Mouse (Mus musculus) brown adipose tissue, adult 24 weeks (tissue): Measurements from ENCODE around the gene Tmem104. TPM values are rescaled to one million over a fixed set of nuclear protein-coding genes. Genes with fewer than 3 reads are reported as not detected.

Experiments
- H3K27ac ChIP-seq: fragments of 200-500 bp; replicated peaks from 2 replicates; pipeline ENCODE4 v1.5.1; 2012; ENCODE audit warnings: low read depth, mild to moderate bottlenecking, low read length
- H3K4me1 ChIP-seq: fragments of 200-500 bp; 2 replicates; pipeline ENCODE4 v1.6.1; 2012; ENCODE audit warnings: low read length, mixed read lengths; ENCODE audit not compliant: control insufficient read depth, insufficient read depth, insufficient read length
- H3K4me3 ChIP-seq: fragments of 200-500 bp; 2 replicates; pipeline ENCODE4 v1.5.1; 2012; ENCODE audit warnings: low read depth, mild to moderate bottlenecking, low read length, moderate library complexity; ENCODE audit not compliant: insufficient read depth
- polyA plus RNA-seq: library from polyadenylated mRNA; stranded (reverse); fragments of >200 nt; gene quantifications from 2 replicates; pipeline ENCODE4 v1.2.4, GENCODE M21; 2012; ENCODE audit not compliant: missing spikeins, insufficient read depth, insufficient read length

Gene Tmem104
- polyA plus RNA-seq, 1 experiment, result 8.5 TPM

DNA sequence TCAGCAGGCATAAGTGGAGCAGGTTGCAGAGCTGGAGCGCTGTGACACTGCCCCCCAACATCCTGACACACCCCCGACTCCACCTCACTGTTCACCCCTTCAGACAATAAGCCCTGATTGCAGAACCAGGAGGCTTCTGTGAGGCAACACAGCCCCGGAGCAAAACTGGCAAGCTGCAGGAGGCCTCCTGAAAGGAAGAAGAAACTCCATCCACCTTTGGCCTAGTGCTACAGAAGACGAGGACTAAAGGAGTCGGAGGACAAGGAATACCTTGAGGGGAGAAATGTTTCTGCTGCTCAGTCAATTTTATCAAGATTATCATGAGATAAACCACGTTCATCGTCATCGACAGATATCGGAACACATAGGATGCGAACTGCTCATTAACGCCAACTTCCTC is 108.7 kb downstream of the Tmem104 start:
- Histone ChIP-seq H3K4me3 (no peak overlapping the region), H3K27ac (no peak overlapping the region), H3K4me1 (peaks cover 5% of the 10 kb centered on the region; the same call in 1 of the 2 replicates)

Other genes starting within 250 kb of the Tmem104 start
- gene Cd300c, start 218.3 kb upstream of the Tmem104 start, polyA plus RNA-seq, result not detected in 2 replicates
- gene Cd300ld, start 197.6 kb upstream of the Tmem104 start, polyA plus RNA-seq, result 2.3 and 6.2 TPM in 2 replicates
- gene Cd300c2, start 185.6 kb upstream of the Tmem104 start, polyA plus RNA-seq, result 1.7 and 2.1 TPM in 2 replicates
- not detected in 2 replicates for gene Cd300ld2, start 171.3 kb upstream of the Tmem104 start, polyA plus RNA-seq
- gene Cd300ld4, start 160.5 kb upstream of the Tmem104 start, polyA plus RNA-seq, result 3.8 TPM in 1 of 2 replicates, not detected in the other
- gene Cd300ld5, start 149.7 kb upstream of the Tmem104 start, polyA plus RNA-seq, result 1.5 and 3.8 TPM in 2 replicates
- gene Cd300ld3, start 139.1 kb upstream of the Tmem104 start, polyA plus RNA-seq, result 5.7 and 13.3 TPM in 2 replicates
- not detected in 2 replicates for gene Cd300e, start 125.3 kb upstream of the Tmem104 start, polyA plus RNA-seq
- 0.79 and 1.2 TPM in 2 replicates for gene Rab37, start 96.1 kb upstream of the Tmem104 start, polyA plus RNA-seq
- gene Cd300lf, start 53.5 kb upstream of the Tmem104 start, polyA plus RNA-seq, result 0.28 TPM in 1 of 2 replicates, not detected in the other
- gene Slc9a3r1, start 24.1 kb upstream of the Tmem104 start, polyA plus RNA-seq, result 5.3 and 5.9 TPM in 2 replicates
- 20.9 and 29.3 TPM in 2 replicates for gene Nat9, start 372 bp downstream of the Tmem104 start, polyA plus RNA-seq
- gene Grin2c, start 79.8 kb downstream of the Tmem104 start, polyA plus RNA-seq, result not detected in 2 replicates
- gene Fdxr, start 89.6 kb downstream of the Tmem104 start, polyA plus RNA-seq, result 10.9 and 12.7 TPM in 2 replicates
- gene Fads6, start 110.2 kb downstream of the Tmem104 start, polyA plus RNA-seq, result 0.40 and 0.67 TPM in 2 replicates
- not detected in 2 replicates for gene Otop2, start 119.7 kb downstream of the Tmem104 start, polyA plus RNA-seq
- gene Ush1g, start 134.6 kb downstream of the Tmem104 start, polyA plus RNA-seq, result not detected in 2 replicates
- gene Otop3, start 147.2 kb downstream of the Tmem104 start, polyA plus RNA-seq, result not detected in 2 replicates
- 0.83 and 2.7 TPM in 2 replicates for gene Hid1, start 180.3 kb downstream of the Tmem104 start, polyA plus RNA-seq
- gene Cdr2l, start 194.4 kb downstream of the Tmem104 start, polyA plus RNA-seq, result 1.9 and 2.1 TPM in 2 replicates
- gene Mrpl58, start 216.3 kb downstream of the Tmem104 start, polyA plus RNA-seq, result 129 and 138 TPM in 2 replicates
- gene Atp5h, start 232.5 kb downstream of the Tmem104 start, polyA plus RNA-seq, result 2,910 and 3,016 TPM in 2 replicates
- gene Kctd2, start 232.6 kb downstream of the Tmem104 start, polyA plus RNA-seq, result 35.3 and 41.1 TPM in 2 replicates